Mouse (Mus musculus): ENCODE data around the gene Rgs8.

Gene Rgs8

GRCm38 (mm10) chr1:153675591-153675990 is 22.8 kb downstream of the Rgs8 start:
- DNase-seq (ENCODE audit: low spot score in 2 of 2): no peak

DNA sequence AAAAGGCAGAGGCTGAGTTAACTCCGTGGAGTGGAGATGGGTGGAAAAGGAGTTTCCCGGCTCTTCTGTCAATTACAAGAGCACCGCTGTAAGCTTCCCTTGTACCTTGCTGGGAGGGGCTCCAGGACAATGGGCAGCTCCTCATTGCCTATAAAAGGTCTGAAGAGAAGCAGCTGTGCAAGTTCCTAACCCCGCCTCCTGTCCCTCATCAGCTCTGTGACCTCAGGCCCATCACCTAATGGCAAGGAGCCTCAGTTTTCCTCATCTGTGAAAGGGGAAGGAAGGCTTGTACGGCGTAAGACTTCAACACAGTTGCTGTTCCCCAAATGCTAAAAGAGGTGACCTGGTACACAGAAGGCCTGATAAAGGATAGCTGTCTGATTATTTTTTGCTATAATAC is 24.8 kb downstream of the Rgs8 start:
- DNase-seq (ENCODE audit: low spot score in 2 of 2): no peak

- DNase-seq (ENCODE audit: low spot score in 2 of 2): no peak
Measured at GRCm38 (mm10) chr1:153679147-153679546, 26.3 kb downstream of the Rgs8 start.

DNA sequence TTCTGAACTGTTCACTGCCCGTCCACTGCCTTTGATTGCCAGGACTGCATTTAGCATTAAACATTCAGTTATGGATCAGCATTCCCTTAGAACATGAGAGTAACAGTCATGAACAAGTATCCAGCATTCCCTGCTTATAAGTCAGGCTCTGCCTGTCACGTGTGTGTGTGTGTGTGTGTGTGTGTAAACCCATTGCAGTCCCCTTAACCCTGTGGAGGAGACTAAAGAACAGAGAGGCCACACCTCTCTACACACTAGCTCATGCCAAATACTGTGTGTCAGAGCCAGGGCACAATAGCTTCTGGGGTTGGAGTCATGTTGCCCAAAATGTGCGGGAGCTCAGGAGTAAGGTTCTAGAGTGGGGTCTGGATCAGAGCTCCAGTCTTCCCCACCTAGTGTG is 26.8 kb downstream of the Rgs8 start:
- DNase-seq (ENCODE audit: low spot score in 2 of 2): no peak

DNA sequence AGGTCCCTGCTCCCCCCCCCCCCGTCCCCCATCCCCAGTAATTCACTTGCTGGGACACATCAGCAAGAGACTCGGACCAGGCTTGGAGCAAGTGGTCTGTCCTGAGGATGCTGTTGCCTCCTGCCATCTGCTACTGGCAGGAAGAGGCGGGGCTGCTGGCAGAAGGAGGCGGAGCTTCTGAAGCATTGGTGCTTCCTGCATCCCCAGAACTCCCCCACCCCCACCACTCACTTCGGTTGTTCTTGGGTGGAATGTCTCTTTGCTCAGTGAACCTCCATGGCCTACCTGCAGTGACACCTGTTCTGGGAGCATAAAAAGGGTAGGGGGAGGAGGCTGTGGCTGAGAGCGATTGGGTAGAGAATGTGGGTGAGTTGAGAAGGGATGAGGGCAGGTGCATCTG is 27.5 kb downstream of the Rgs8 start:
- no peak for DNase-seq (ENCODE audit: low spot score in 2 of 2)

- DNase-seq (ENCODE audit: low spot score in 2 of 2): no peak
Measured at GRCm38 (mm10) chr1:153681036-153681435, 28.2 kb downstream of the Rgs8 start.

DNA sequence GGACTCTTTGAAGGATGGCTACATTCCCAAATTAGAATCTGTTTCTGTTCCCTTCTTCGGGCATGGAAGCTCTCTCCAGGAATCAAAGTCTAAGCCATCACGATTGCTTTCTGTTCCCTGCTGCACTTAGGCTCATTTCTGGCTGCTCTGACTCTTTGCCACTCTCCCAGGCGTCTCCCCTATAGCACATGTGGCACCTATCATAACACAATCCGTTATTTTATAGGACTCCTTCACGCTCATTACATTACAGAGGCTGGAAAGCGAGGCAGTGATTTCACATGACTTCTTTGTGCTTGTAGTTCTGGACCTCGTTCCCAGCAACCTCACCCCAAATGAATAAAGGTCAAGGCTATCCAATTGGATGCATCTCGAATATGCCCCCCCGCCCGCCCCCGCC is 30.4 kb downstream of the Rgs8 start:
- no peak for DNase-seq (ENCODE audit: low spot score in 2 of 2)

DNA sequence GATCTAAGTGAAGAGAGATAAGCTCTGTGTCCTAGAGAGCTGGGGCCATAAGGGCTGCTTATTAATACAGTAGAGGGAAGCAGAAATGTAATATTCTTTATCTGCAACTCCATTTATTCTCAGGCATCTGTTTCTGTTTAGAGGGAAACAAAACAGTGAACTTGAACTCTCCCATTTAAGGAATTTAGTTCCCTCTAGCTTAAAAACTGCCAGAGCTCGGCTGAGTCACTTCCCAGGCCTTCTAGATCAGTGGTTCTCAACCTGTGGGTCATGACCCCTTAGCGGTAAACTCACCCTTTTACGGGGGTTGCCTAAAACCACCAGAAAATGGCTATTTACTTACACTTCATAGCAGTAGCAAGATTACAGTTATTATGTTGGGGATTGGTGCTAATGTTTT is 32.8 kb downstream of the Rgs8 start:
- DNase-seq (ENCODE audit: low spot score in 2 of 2): no peak

DNA sequence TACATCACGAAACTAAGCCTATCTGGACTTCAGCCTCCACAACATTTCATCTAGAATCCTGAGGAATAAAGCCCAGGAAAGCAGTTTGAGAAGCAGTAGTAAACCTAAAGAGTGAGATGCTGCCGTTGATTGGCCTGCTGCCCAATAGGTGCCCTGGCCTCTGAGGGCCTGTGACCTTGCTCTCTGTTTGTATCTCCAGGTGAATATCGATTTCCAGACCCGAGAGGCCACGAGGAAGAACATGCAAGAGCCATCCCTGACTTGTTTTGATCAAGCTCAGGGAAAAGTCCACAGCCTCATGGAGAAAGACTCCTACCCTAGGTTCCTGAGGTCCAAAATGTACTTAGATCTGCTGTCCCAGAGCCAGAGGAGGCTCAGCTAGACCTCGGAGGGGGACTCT is 39.7 kb downstream of the Rgs8 start:
- DNase-seq (ENCODE audit: low spot score in 2 of 2): no peak

GRCm38 (mm10) chr1:153694372-153695120 is 41.7 kb downstream of the Rgs8 start:
- no peak for DNase-seq (ENCODE audit: low spot score in 2 of 2)

- no peak for DNase-seq (ENCODE audit: low spot score in 2 of 2)
Measured at GRCm38 (mm10) chr1:153695398-153695797, 42.6 kb downstream of the Rgs8 start.

GRCm38 (mm10) chr1:153696093-153696492 is 43.3 kb downstream of the Rgs8 start:
- DNase-seq (ENCODE audit: low spot score in 2 of 2): peak; percentile 53 to 54

GRCm38 (mm10) chr1:153696541-153696940 is 43.7 kb downstream of the Rgs8 start:
- no peak for DNase-seq (ENCODE audit: low spot score in 2 of 2)

- DNase-seq (ENCODE audit: low spot score in 2 of 2): no peak
Measured at GRCm38 (mm10) chr1:153697581-153698251, 44.9 kb downstream of the Rgs8 start.

- DNase-seq (ENCODE audit: low spot score in 2 of 2): no peak
Measured at GRCm38 (mm10) chr1:153698311-153699084, 45.7 kb downstream of the Rgs8 start.

DNA sequence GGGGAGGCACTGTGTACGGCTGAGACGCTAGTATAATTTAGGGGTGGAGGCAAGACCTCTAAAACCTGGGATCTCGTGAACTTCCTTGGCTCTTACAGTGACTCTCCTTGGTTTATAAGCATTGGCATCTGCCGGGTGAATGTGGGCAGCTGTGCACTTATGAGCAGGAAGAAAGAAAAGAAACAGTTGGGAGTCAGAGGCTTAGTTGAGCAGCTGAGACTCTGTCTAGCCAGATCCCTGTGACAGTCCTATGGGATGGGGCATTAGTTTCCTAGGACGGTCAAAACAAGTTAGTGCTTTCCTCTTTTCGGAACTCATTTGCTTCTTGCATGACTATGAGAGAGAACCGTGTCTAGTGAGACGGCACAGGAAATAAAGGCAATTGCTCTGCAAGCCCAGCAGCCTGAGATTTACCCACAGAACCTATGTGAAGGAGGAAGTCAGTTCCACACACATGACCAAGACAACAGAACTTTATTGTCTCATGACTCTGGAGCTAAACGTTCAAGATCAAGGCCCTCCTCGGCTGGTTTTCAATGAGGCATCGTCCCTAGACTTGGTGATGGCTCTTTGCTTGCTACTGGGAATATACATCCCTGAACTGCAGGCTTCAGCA is 47.7 kb downstream of the Rgs8 start:
- DNase-seq (ENCODE audit: low spot score in 2 of 2): peak; percentile 70 to 72

GRCm38 (mm10) chr1:153701461-153701860 is 48.6 kb downstream of the Rgs8 start:
- no peak for DNase-seq (ENCODE audit: low spot score in 2 of 2)

- DNase-seq (ENCODE audit: low spot score in 2 of 2): no peak
Measured at GRCm38 (mm10) chr1:153702166-153702852, 49.5 kb downstream of the Rgs8 start.

GRCm38 (mm10) chr1:153702853-153703410 is 50.1 kb downstream of the Rgs8 start:
- no peak for DNase-seq (ENCODE audit: low spot score in 2 of 2)

DNA sequence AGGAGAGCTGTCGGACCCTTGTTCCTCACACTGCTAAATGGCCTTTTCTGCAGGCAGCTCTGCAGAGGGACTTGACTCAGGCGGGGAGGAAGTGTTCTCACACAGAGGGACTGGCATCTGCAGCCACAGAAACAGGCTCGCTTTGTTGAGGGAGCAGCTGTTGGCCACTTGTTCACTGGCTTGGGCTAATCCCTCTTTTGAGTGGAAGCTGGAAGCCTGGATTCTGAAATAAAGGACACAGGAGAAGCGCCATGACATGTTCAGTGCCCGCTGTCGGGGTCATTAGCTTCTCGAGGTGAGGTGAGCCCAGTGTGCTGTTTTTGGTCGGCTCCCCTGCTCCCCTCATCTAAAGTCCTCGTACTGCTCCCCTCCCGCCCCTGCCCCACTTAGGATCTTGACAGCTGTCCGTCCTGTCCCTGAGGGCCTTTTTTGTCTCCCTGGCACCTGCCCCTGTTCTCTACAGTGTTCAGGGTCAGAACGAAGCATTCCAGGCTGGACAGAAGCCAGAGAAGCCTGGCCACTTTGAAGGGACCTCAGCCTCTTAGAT is 50.7 kb downstream of the Rgs8 start:
- peak; percentile 22 for DNase-seq (ENCODE audit: low spot score in 2 of 2)

DNA sequence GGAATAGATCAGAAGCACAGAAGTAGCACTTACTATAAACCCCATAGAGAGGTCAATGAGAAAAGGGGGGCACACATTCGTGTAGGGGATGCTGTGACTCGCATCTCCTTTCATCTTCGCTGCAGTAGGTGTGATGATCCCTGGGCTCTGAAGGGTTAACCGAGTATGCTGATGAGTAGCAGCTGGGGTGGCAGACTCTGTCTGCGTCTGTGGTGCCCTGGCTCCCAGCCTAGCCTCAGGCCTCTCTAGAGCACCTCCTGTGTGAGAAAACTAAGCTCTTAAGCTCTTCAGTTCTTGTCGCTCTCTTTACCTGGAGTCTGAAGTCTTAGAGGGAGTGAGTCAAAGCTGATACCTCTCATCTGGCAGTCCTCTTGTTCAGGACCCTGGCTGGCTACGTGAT is 51.3 kb downstream of the Rgs8 start:
- DNase-seq (ENCODE audit: low spot score in 2 of 2): no peak
